Mouse (Mus musculus) intestine, embryonic 16.5 days (tissue): ENCODE results near the gene Jade2. TPM values are rescaled to one million over a fixed set of nuclear protein-coding genes. Genes with fewer than 3 reads are reported as not detected.

Experiments
- ATAC-seq: fragments of 200-750 bp; cut with Nextera tagmentation; 2 replicates; pipeline ENCODE4 v1.8.0; 2017; ENCODE audit warnings: moderate TSS enrichment, moderate library complexity
- H3K27ac ChIP-seq: fragments of 300-500 bp; sonication (generic); 2 replicates; pipeline ENCODE4 v1.5.1; 2014; ENCODE audit warnings: mild to moderate bottlenecking, low read length
- H3K27me3 ChIP-seq: fragments of 300-500 bp; sonication (generic); replicated peaks from 2 replicates; pipeline ENCODE4 v1.6.1; 2014; ENCODE audit warnings: low read length, control low read depth, mixed read lengths; ENCODE audit not compliant: control insufficient read depth, insufficient read depth
- H3K36me3 ChIP-seq: fragments of 300-500 bp; sonication (generic); 2 replicates; pipeline ENCODE4 v1.6.1; 2014; ENCODE audit warnings: low read length, control low read depth; ENCODE audit not compliant: control insufficient read depth, insufficient read depth
- H3K4me1 ChIP-seq: fragments of 300-500 bp; sonication (generic); 2 replicates; pipeline ENCODE4 v1.6.1; 2014; ENCODE audit warnings: low read length, control low read depth, mixed read lengths; ENCODE audit not compliant: control insufficient read depth, insufficient read depth
- H3K4me2 ChIP-seq: fragments of 300-500 bp; sonication (generic); 2 replicates; pipeline ENCODE4 v1.6.1; 2014; ENCODE audit warnings: low read depth, low read length, control low read depth
- H3K4me3 ChIP-seq: fragments of 300-500 bp; sonication (generic); 2 replicates; pipeline ENCODE4 v1.5.1; 2014; ENCODE audit warnings: mild to moderate bottlenecking, low read length
- H3K9ac ChIP-seq: fragments of 300-500 bp; sonication (generic); 2 replicates; pipeline ENCODE4 v1.6.1; 2014; ENCODE audit warnings: low read depth, low read length
- H3K9me3 ChIP-seq: fragments of 300-500 bp; sonication (generic); 2 replicates; pipeline ENCODE4 v1.6.1; 2016; ENCODE audit warnings: low read length, control low read depth; ENCODE audit not compliant: control insufficient read depth
- WGBS: fragments of 180-500 bp; shearing (Covaris S2); extraction: QIAGEN DNeasy Blood & Tissue Kit; methylation state at CpG from one replicate; pipeline ENCODE4 v1.1.7; 2014; 5-methylcytosine and 5-hydroxymethylcytosine counted together
- polyA plus RNA-seq: library from polyadenylated mRNA; unstranded; fragments of >200 nt; fragmentation: Nextera tagmentation; extraction: Ambion mirVana; gene quantifications from 2 replicates; pipeline ENCODE4 v1.2.1, GENCODE M21; 2015

Gene Jade2
- polyA plus RNA-seq, 1 experiment from 2014 or later, result 1.3 TPM

DNA sequence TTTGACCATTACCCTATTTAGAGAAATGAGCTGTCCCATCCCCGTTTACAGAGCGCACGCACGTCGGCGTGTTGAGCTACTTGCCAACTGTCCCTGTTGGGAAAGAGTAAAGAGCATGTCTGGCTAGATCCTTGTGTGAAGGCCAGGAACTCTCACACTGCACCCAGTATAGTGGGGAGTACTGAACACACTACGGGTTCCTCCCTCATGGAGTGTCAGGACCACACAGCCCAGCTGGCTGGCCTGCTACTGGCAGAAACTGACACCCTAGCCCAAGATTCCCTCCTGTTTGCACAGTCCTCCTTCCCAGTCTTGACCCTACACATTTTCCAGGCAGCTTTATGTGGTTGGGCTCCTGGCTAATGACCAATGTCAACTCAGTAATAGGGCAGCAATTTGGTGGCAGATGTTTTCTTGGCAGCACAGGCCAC lies 5.3 kb downstream of the Jade2 start:
- Histone ChIP-seq H3K4me3 (no peak overlapping the region), H3K27me3 (no peaks in the 10 kb centered on the region), H3K4me1 (peaks cover 6% of the 10 kb centered on the region), H3K9me3 (no peaks in the 10 kb centered on the region), H3K27ac (no peak overlapping the region), H3K4me2 (no peak overlapping the region), H3K36me3 (no peaks in the 10 kb centered on the region), H3K9ac (no peak overlapping the region)
- WGBS, result 81% methylated on average over 7 of the region's 7 CpGs
- ATAC-seq, result no peak

DNA sequence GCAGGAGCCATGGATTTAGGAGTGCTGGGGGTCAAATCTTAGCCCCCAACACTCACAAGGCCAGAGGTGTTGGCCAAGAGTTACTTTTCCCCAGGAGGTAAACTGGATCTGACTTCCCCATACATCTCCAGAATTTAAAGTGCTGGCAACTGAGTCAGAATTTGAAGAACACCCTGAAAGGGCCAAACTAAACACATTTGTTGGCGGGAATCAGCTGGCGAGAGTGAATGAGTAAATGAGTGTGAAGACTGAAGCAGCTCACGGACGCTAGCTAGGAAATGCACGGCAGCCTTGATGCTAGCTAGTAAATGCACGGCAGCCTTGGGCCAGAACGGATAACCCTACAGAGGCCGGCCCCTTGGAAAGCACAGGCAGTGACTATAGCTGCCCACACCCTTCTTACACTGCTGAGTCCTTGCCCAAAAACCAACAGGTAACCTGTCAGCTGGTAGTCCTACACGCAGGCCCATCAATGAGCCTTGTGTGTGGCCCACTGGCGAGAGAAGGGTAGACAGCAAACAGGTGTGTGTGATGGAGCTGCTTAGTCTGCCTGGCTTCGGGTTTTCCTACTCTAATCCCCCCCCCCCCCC lies 6.6 kb downstream of the Jade2 start:
- Histone ChIP-seq H3K27ac (no peak overlapping the region), H3K9me3 (no peaks in the 10 kb centered on the region), H3K27me3 (no peaks in the 10 kb centered on the region), H3K36me3 (no peaks in the 10 kb centered on the region), H3K4me3 (no peak overlapping the region), H3K4me1 (peaks cover 6% of the 10 kb centered on the region), H3K9ac (no peak overlapping the region), H3K4me2 (no peak overlapping the region)
- 84% methylated on average over 11 of the region's 11 CpGs for whole genome bisulfite sequencing
- no peak for ATAC-seq

DNA sequence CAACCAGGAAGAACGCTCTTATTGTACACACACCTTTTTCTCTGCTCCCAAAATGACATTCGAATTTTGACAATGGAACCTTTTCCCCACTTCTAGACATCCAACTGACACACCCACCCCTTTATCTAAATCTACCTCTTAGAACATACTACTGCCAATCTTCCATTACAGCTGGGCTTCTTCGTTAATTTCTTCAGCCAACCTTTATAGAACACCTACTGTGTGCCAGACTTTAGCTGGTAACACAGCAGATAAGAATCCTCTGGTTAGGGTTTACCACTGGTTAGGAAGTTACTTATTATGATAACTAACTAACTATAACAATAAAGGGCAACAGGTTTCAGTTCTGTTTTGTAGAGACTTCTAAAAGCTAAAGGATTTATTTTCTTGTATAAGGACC lies 9.1 kb downstream of the Jade2 start:
- H3K9ac ChIP-seq, result no peak overlapping the region
- H3K4me3 ChIP-seq, result no peak overlapping the region
- no peak overlapping the region for H3K27ac ChIP-seq
- H3K9me3 ChIP-seq, result no peaks in the 10 kb centered on the region
- 89% methylated on average over 3 of the region's 3 CpGs for WGBS
- H3K27me3 ChIP-seq, result no peaks in the 10 kb centered on the region
- no peak overlapping the region for H3K4me2 ChIP-seq
- no peaks in the 10 kb centered on the region for H3K36me3 ChIP-seq
- ATAC-seq, result no peak
- H3K4me1 ChIP-seq, result no peaks in the 10 kb centered on the region

DNA sequence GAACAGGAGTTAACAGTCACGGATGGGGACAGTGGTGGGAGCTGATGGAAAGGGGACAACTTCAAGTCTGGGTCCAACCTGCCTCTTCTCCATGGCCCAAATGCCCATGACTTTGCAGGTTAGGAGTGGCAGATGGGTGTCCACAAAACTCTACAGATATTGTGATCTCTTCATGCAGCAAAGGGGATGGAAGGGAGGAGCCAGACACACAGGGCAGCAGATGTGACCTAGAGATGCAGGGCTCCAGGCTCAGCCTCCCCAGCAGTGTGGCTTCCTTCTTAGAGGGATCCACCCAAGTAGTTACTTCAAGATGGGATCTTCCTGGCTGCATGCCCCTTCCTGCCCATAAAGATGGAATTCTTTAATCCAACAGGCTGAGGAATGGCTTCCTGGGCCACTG lies 9.6 kb downstream of the Jade2 start:
- WGBS, result 92% methylated on average over 1 of the region's 1 CpGs
- ATAC-seq, result no peak
- Histone ChIP-seq H3K4me2 (no peak overlapping the region), H3K4me3 (no peak overlapping the region), H3K9me3 (no peaks in the 10 kb centered on the region), H3K4me1 (no peaks in the 10 kb centered on the region), H3K27me3 (no peaks in the 10 kb centered on the region), H3K27ac (no peak overlapping the region), H3K9ac (no peak overlapping the region), H3K36me3 (no peaks in the 10 kb centered on the region)

DNA sequence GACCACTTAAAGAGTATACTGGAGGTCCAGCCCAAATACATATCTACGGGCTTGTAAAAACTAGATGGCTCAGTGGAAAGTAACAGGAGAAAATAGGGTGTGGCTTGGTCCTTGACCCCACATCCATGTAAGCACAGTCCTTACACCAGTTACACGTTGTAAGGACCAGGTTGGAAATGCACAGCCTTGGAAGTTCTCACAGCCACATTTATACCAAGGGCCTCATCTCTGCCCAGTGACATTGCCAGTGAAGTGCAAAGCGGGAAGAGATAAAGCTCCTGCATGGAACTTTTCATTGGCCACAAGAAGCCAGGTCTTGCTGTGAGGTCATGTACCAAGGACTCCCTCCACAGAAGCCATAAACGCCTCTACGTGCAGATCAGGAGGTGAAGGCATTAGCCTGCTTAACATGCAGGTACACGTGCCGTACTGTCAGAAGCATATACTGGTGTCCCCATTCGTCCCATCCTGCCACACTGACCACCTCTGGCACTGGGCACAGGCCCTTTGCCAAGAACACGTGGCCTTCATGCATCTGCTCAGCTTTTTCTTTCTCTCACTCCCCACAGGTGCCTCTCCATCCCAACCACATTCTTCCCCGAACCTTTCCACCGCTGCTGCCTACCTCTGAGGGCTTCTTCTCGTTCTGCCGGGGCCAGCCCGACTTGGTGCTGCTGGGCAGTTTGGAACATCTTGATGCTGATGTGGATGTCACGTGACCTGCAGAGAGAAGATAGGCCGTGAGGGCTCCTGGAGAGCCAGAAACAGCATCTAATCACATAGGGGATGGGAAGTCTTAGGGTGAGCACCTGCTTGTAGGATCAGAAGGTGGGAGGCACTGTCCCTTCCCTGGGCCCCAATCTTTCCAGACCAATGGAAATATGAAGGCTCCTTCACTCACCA lies 11.2 kb downstream of the Jade2 start:
- no peak overlapping the region for H3K27ac ChIP-seq
- H3K4me3 ChIP-seq, result no peak overlapping the region
- 85% methylated on average over 16 of the region's 16 CpGs for WGBS
- H3K9ac ChIP-seq, result no peak overlapping the region
- H3K4me2 ChIP-seq, result no peak overlapping the region
- H3K9me3 ChIP-seq, result no peaks in the 10 kb centered on the region
- 0 out of 2 replicates have a peak, but pooled peaks cover 3% of the 10 kb centered on the region for H3K4me1 ChIP-seq
- no peak for ATAC-seq
- H3K36me3 ChIP-seq, result no peaks in the 10 kb centered on the region
- no peaks in the 10 kb centered on the region for H3K27me3 ChIP-seq

DNA sequence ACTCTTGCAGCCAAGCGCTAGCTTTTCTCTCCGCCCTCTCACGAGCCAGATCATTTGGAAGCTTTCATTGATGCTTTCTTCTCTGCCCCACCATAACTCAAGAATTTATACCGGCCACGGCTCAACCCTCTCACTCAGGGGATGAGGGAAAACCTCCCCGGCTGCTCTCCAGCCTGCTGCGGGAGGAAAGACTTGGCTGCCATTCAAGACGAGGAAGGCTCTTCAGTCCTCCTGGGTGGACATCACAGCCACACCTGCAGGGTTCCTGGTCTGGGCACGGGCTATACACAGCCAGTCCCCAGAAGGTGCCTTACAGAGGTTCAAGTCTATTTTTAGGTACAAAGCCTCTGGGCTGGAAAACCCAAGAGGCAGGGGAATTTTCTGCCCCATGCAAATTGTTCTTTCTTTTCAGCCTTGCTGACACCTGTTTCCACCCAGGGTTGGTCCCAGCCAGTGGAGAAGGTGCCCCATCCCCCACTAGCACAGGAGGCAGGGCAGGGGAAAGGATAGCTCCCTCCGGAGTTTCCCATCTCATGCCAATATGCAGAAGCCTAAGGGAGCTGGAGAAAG lies 12.8 kb downstream of the Jade2 start:
- Histone ChIP-seq H3K27me3 (no peaks in the 10 kb centered on the region), H3K9ac (no peak overlapping the region), H3K4me1 (peaks cover 9% of the 10 kb centered on the region), H3K36me3 (no peaks in the 10 kb centered on the region), H3K4me2 (no peak overlapping the region), H3K27ac (no peak overlapping the region), H3K9me3 (no peaks in the 10 kb centered on the region), H3K4me3 (no peak overlapping the region)
- WGBS, result 63% methylated on average over 10 of the region's 10 CpGs
- no peak for ATAC-seq

DNA sequence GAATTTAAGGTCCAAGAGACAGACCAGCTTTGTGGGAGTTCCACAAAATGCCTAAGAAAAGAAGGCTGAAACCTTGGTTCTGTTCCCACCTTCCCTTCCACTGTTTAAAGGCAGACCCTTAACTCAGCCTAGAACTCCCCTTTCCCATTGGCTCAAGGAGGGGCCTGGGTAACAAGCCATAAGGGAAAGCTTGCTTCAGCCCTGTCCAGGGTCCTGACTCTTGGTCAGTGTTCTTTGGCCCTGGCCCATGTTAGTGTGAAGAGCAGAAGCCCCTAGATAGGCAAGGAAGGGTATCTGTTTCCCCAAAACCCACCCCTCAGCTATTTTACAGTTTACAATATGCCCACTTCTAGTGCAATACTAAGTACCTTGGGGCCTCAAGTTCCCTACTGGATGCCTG lies 13.6 kb downstream of the Jade2 start:
- Histone ChIP-seq H3K9ac (no peak overlapping the region), H3K27me3 (no peaks in the 10 kb centered on the region), H3K4me1 (peaks cover 9% of the 10 kb centered on the region), H3K27ac (no peak overlapping the region), H3K9me3 (no peaks in the 10 kb centered on the region), H3K36me3 (no peaks in the 10 kb centered on the region), H3K4me3 (no peak overlapping the region), H3K4me2 (no peak overlapping the region)
- no peak for ATAC-seq

DNA sequence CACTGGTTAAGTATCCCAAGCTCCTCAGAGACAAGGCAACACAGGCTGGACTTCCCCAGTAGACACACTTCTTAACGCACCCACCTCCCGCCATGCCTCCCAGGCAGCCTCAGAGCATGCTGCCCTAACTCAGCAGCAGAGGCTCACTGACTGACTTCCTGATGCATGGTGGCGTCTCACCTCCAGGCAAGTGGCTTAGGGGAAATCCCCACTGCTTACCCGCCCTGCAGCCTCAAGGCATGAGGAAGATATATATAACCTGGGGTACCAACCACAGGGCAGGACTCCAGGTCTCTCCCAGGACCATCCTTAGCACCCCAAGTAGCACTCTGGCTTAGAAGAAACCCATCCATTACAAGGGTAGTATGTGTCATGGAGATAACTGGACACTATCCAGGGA lies 14.3 kb downstream of the Jade2 start:
- H3K4me1 ChIP-seq, result peaks cover 9% of the 10 kb centered on the region
- H3K36me3 ChIP-seq, result no peaks in the 10 kb centered on the region
- H3K4me2 ChIP-seq, result no peak overlapping the region
- H3K27me3 ChIP-seq, result no peaks in the 10 kb centered on the region
- no peak overlapping the region for H3K4me3 ChIP-seq
- no peak overlapping the region for H3K9ac ChIP-seq
- ATAC-seq, result no peak
- no peak overlapping the region for H3K27ac ChIP-seq
- 79% methylated on average over 4 of the region's 4 CpGs for WGBS
- no peaks in the 10 kb centered on the region for H3K9me3 ChIP-seq

DNA sequence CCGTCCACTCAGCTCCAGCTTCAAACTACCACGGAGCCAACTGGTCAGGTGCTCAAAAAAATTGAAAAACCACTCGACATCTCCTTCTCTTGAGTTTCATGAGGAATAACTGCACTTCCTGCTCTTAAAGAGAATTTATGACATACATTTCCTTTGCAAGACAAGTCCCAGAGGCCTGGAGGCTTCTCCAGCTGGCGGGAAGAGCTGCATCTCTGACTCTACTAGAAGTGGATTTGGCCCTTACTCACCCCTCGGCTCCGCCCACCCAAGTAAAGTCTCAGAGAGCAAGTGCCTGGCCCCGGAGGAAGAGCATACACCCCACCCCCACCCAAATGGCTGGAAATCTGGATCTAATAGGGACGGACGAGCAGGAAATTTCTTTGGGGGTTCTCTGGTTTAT lies 16.3 kb downstream of the Jade2 start:
- Histone ChIP-seq H3K9ac (no peak overlapping the region), H3K4me2 (no peak overlapping the region), H3K4me1 (peaks cover 9% of the 10 kb centered on the region), H3K4me3 (no peak overlapping the region), H3K27ac (peak overlapping the region; percentile 25; the same call in 1 of the 2 replicates), H3K36me3 (no peaks in the 10 kb centered on the region), H3K27me3 (no peaks in the 10 kb centered on the region), H3K9me3 (no peaks in the 10 kb centered on the region)
- 43% methylated on average over 9 of the region's 9 CpGs for whole genome bisulfite sequencing
- peak; percentile 53; the same call in 1 of the 2 replicates for ATAC-seq
